Mouse (Mus musculus) CH12.LX (cell line): ENCODE measurements around the gene Hip1r.

Experiments used
- CTCF ChIP-seq, 2 experiments: IDR thresholded peaks in 1 of 2; conservative IDR thresholded peaks in 1 of 2; 2 replicates each; pipeline ENCODE4 v1.5.1; 2011 to 2012; ENCODE audit warnings: low read depth in 2 of 2, low read length in 2 of 2, improper control_type of control experiment in 1 of 2, inconsistent platforms in 1 of 2, mild to moderate bottlenecking in 1 of 2, moderate library complexity in 1 of 2
- MEF2A ChIP-seq: IDR thresholded peaks from 2 replicates; pipeline ENCODE4 v1.6.1; 2014; ENCODE audit warnings: low read depth, mild to moderate bottlenecking, inconsistent platforms, low read length, improper control_type of control experiment, borderline replicate concordance
- MYC ChIP-seq: IDR thresholded peaks from 2 replicates; pipeline ENCODE4 v1.6.1; 2011; ENCODE audit warnings: low read depth, mild to moderate bottlenecking, improper control_type of control experiment, low read length
- RCOR1 ChIP-seq: conservative IDR thresholded peaks from 2 replicates; pipeline ENCODE4 v1.6.1; 2012; ENCODE audit warnings: low read depth, mild to moderate bottlenecking, inconsistent platforms, low read length, improper control_type of control experiment
- SIN3A ChIP-seq: IDR thresholded peaks from 2 replicates; pipeline ENCODE4 v1.6.1; 2012; ENCODE audit warnings: low read length, improper control_type of control experiment, inconsistent platforms

- no peak for TF ChIP-seq MYC
- TF ChIP-seq SIN3A = no peak
- no peak for TF ChIP-seq CTCF (conservative IDR thresholded peaks at IDR 0.05 in 1 of 2, IDR thresholded peaks at IDR 0.05 in 1 of 2; ENCODE audit: low read depth in 2 of 2, low read length in 2 of 2)
- TF ChIP-seq MEF2A = no peak
- no peak for TF ChIP-seq RCOR1
Observed at GRCm38 (mm10) chr5:124019348-124020216, 46.2 kb downstream of the Hip1r start.
